Mouse (Mus musculus): ENCODE results near the gene Tgfbrap1. TPM values are rescaled to one million over a fixed set of nuclear protein-coding genes. Genes with fewer than 3 reads are reported as not detected.
A peak's percentile ranks its signal among the peaks of the same experiment; 100 is the strongest.
"Not testable (repeated sequence)": the region's sequence is repeated elsewhere in the genome, so short reads cannot be mapped to it uniquely, and the experiment has no call there.

Gene Tgfbrap1
- polyA plus RNA-seq, 1 experiment from 2014 or later: 16.4 TPM

GRCm38 (mm10) chr1:43065615-43066310 lies 32.7 kb downstream of the Tgfbrap1 start:
- Histone ChIP-seq H3K4me2 (no peak overlapping the region), H3K9ac (0 out of 2 replicates have a peak overlapping the region, but pooled peaks have one; percentile 24), H3K4me3 (no peak overlapping the region), H3K27ac (no peak overlapping the region), H3K4me1 (replicated peaks) (no peaks in the 10 kb centered on the region), H3K27me3 (no peaks in the 10 kb centered on the region), H3K36me3 (peaks cover 72% of the 10 kb centered on the region), H3K9me3 (no peaks in the 10 kb centered on the region)
- 49% methylated on average over 9 of the region's 9 CpGs for WGBS
- ATAC-seq (ENCODE audit: low FRiP score): peak; percentile 92

DNA sequence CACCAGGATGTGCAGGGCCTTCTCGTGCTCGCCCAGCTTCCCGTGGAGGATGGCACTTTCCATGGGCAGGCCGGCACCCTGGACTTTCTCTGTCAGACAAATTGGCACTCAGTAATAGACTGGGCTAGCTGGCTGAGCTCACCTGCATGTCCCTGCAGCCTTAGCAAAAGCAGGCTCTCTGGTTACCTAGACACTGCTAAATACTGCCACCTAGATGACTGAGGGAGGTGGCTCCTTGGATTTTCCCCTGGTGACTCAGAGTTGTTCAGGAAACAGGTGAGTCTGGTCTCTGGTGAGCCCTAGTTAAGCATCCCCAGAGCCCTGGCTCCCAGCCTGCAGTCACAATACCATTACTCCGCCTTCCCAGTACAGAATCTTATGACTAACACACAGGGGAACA lies 46.5 kb downstream of the Tgfbrap1 start:
- no peak overlapping the region for H3K4me2 ChIP-seq
- no peak overlapping the region for H3K4me3 ChIP-seq
- H3K9ac ChIP-seq: no peak overlapping the region
- no peak for ATAC-seq (ENCODE audit: low FRiP score)
- H3K27me3 ChIP-seq: no peaks in the 10 kb centered on the region
- H3K4me1 ChIP-seq (replicated peaks): peaks cover 7% of the 10 kb centered on the region
- H3K36me3 ChIP-seq: peaks cover 81% of the 10 kb centered on the region
- no peak overlapping the region for H3K27ac ChIP-seq
- H3K9me3 ChIP-seq: no peaks in the 10 kb centered on the region
- WGBS: 91% methylated on average over 5 of the region's 5 CpGs

GRCm38 (mm10) chr1:43047811-43048210 lies 50.6 kb downstream of the Tgfbrap1 start:
- Histone ChIP-seq H3K27me3 (no peaks in the 10 kb centered on the region), H3K9me3 (no peaks in the 10 kb centered on the region), H3K4me3 (no peak overlapping the region), H3K4me1 (replicated peaks) (peaks cover 18% of the 10 kb centered on the region), H3K9ac (no peak overlapping the region), H3K36me3 (peaks cover 44% of the 10 kb centered on the region), H3K27ac (no peak overlapping the region), H3K4me2 (no peak overlapping the region)
- no peak; the same call in 1 of the 2 replicates for ATAC-seq (ENCODE audit: low FRiP score)
- 70% methylated on average over 10 of the region's 10 CpGs for WGBS

DNA sequence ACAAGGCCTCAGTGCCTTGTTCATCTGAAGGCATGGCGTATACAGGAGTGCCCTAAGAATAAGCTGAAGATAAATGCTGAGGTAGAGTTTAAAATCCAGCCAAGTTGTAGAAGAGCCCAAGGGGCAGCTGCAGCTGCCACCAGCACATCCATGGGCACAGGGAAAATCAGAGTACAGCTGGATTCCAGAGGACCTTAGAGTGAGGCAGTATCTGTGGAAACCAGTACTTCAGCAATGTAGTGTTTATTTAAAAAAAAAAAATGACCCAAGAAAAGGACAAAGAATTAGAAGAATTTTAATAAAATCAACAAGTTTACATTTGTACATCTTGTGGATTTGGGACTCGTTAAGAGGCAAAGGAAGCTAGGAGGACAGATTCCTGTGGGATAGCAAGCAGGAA lies 51.4 kb downstream of the Tgfbrap1 start:
- H3K27me3 ChIP-seq: no peaks in the 10 kb centered on the region
- H3K9me3 ChIP-seq: no peaks in the 10 kb centered on the region
- H3K27ac ChIP-seq: no peak overlapping the region
- WGBS: 95% methylated on average over 2 of the region's 2 CpGs
- ATAC-seq (ENCODE audit: low FRiP score): no peak
- no peak overlapping the region for H3K4me3 ChIP-seq
- H3K36me3 ChIP-seq: peaks cover 38% of the 10 kb centered on the region
- H3K9ac ChIP-seq: no peak overlapping the region
- H3K4me2 ChIP-seq: no peak overlapping the region
- H3K4me1 ChIP-seq (replicated peaks): peaks cover 22% of the 10 kb centered on the region

- Histone ChIP-seq H3K4me2 (no peak overlapping the region), H3K4me1 (replicated peaks) (peaks cover 36% of the 10 kb centered on the region), H3K9ac (no peak overlapping the region), H3K27ac (peak overlapping the region; percentile 64), H3K36me3 (peaks cover 22% of the 10 kb centered on the region), H3K9me3 (no peaks in the 10 kb centered on the region), H3K4me3 (no peak overlapping the region), H3K27me3 (no peaks in the 10 kb centered on the region)
- WGBS: 61% methylated on average over 14 of the region's 14 CpGs
- ATAC-seq (ENCODE audit: low FRiP score): 0 out of 2 replicates have a peak, but pooled peaks have one; percentile 24
These were observed 53.0 kb downstream of the Tgfbrap1 start for GRCm38 (mm10) chr1:43045204-43045982.

- H3K9ac ChIP-seq: peak overlapping the region; percentile 46; the same call in 1 of the 2 replicates
- no peak overlapping the region for H3K4me2 ChIP-seq
- 42% methylated on average over 6 of the region's 6 CpGs for WGBS
- H3K9me3 ChIP-seq: no peaks in the 10 kb centered on the region
- H3K27ac ChIP-seq: peak overlapping the region; percentile 30; the same call in 1 of the 2 replicates
- H3K36me3 ChIP-seq: no peaks in the 10 kb centered on the region
- H3K4me1 ChIP-seq (replicated peaks): peaks cover 29% of the 10 kb centered on the region
- no peaks in the 10 kb centered on the region for H3K27me3 ChIP-seq
- no peak for ATAC-seq (ENCODE audit: low FRiP score)
- H3K4me3 ChIP-seq: no peak overlapping the region
These were observed 56.2 kb downstream of the Tgfbrap1 start for GRCm38 (mm10) chr1:43042271-43042670.

- Histone ChIP-seq H3K27ac (no peak overlapping the region), H3K36me3 (peaks cover 27% of the 10 kb centered on the region), H3K9ac (no peak overlapping the region), H3K27me3 (no peaks in the 10 kb centered on the region), H3K4me3 (no peak overlapping the region), H3K4me1 (replicated peaks) (peaks cover 4% of the 10 kb centered on the region), H3K4me2 (no peak overlapping the region), H3K9me3 (no peaks in the 10 kb centered on the region)
- WGBS: 88% methylated on average over 7 of the region's 7 CpGs
- ATAC-seq (ENCODE audit: low FRiP score): no peak
These were observed 62.4 kb downstream of the Tgfbrap1 start for GRCm38 (mm10) chr1:43036014-43036413.

DNA sequence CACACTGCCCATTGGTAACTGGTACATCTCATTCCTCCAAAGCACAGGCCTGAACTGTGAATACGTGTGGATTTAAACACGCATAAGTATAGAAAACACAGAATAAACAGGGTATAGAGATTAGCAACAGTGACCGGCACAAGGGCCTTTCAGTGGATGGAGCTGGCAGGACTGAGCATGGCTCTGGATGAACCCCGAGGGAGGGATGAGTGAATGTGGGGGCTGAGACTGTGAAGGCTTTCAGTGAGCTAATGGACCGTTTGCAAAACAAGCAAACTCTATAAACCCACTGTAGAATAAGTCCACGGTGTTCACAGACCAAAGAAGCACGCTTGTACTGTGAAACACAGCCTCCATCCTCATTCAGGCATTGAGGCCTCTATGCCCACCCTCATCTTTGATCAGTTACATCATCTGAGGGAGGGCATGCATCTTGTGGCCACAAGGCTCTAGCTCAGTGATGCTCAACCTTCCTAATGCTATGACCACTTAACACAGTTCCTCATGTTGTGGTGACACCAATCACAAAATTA lies 83.2 kb downstream of the Tgfbrap1 start:
- not testable (repeated sequence) for H3K27ac ChIP-seq; H3K36me3 ChIP-seq; ATAC-seq (ENCODE audit: low FRiP score); H3K9ac ChIP-seq; H3K4me3 ChIP-seq; H3K4me1 ChIP-seq (replicated peaks); H3K4me2 ChIP-seq; H3K9me3 ChIP-seq; H3K27me3 ChIP-seq
- 89% methylated on average over 7 of the region's 7 CpGs for WGBS

DNA sequence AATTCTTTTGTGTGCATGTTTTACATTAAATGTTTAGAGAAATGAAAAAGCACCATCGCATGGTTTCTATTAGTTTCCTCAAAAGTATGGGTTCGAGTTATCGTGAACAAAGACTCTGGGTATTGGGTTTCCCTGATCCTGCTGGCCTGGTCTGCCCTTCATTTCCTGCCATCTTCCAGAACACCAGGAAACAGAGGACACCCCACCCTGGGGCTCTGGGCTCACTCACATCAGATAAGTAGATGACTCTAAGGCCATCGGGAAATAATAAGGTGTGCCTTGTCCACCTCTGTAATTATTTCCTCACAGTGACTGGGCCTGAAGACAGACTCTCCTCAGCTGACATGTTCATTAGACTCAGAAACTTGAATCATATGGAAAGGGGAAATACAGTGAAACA lies 88.0 kb downstream of the Tgfbrap1 start:
- no peaks in the 10 kb centered on the region for H3K9me3 ChIP-seq
- H3K9ac ChIP-seq: no peak overlapping the region
- H3K4me3 ChIP-seq: no peak overlapping the region
- WGBS: 91% methylated on average over 4 of the region's 4 CpGs
- H3K4me2 ChIP-seq: no peak overlapping the region
- no peaks in the 10 kb centered on the region for H3K36me3 ChIP-seq
- 0 out of 2 replicates have a peak, but pooled peaks cover 4% of the 10 kb centered on the region for H3K27me3 ChIP-seq
- no peak overlapping the region for H3K27ac ChIP-seq
- peaks cover 13% of the 10 kb centered on the region for H3K4me1 ChIP-seq (replicated peaks)
- no peak for ATAC-seq (ENCODE audit: low FRiP score)

- Histone ChIP-seq H3K27ac (peak overlapping the region; percentile 82), H3K9me3 (no peaks in the 10 kb centered on the region), H3K4me2 (peak overlapping the region; percentile 50), H3K4me3 (peak overlapping the region; percentile 21), H3K36me3 (no peaks in the 10 kb centered on the region), H3K4me1 (replicated peaks) (peaks cover 16% of the 10 kb centered on the region), H3K9ac (peak overlapping the region; percentile 51; the same call in 1 of the 2 replicates), H3K27me3 (0 out of 2 replicates have a peak, but pooled peaks cover 4% of the 10 kb centered on the region)
- peak; percentile 62 for ATAC-seq (ENCODE audit: low FRiP score)
- 69% methylated on average over 4 of the region's 4 CpGs for WGBS
These were observed 91.9 kb downstream of the Tgfbrap1 start for GRCm38 (mm10) chr1:43006524-43006923.

DNA sequence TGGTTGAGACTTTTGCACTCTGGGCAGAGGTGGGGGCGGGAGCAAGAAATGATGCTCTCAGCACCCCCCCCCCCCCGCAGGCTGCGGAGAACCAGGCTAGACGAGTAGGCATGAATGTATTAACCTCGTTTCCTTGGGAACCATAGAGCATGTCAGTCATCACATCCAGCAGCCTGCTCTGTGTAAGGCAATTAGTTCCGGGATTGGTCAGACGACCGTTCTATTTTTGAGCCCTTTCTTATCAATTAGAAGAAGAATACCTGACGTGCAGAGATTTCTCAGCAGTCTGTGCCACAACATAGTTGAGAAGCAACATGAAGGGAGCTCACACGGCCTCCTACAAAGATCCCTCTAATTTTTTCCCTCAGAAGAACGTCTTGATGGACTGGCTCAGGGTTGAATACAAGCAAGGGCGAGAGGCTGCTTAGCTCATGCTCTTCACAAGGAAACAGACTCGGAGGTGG lies 92.4 kb downstream of the Tgfbrap1 start:
- 18% methylated on average over 13 of the region's 13 CpGs for WGBS
- peak overlapping the region; percentile 82 for H3K27ac ChIP-seq
- H3K4me3 ChIP-seq: peak overlapping the region; percentile 21
- 0 out of 2 replicates have a peak, but pooled peaks cover 4% of the 10 kb centered on the region for H3K27me3 ChIP-seq
- no peaks in the 10 kb centered on the region for H3K36me3 ChIP-seq
- ATAC-seq (ENCODE audit: low FRiP score): peak; percentile 94
- H3K4me1 ChIP-seq (replicated peaks): peaks cover 16% of the 10 kb centered on the region
- H3K4me2 ChIP-seq: peak overlapping the region; percentile 50
- no peaks in the 10 kb centered on the region for H3K9me3 ChIP-seq
- H3K9ac ChIP-seq: peak overlapping the region; percentile 51; the same call in 1 of the 2 replicates
